In the genomic region with DNA sequence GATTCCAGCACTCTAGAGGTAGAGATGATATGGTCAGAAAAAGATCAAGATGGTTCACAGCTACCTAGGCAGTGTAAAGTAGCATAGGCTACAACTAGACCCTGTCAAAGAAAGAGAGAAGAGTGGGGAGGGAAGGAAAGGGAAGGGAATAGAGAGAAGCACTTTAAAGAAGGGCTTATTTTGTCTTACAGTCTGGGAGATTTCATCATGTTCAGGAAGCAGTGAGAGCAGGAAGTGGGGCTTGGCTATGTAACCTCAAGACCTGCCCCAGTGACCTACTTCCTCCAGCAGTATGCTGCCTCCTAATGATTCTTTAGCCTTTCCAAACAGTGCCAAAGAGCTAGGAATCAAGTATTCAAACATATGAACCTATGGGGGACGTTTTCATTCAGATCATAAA, we compare ENCODE assay signal across 16 mouse cellular contexts. TPM values are rescaled to one million over a fixed set of nuclear protein-coding genes. Genes with fewer than 3 reads are reported as not detected.
DNase-seq lines count a peak whose midpoint lies in the region; ATAC-seq and TF ChIP-seq lines count a peak whose summit lies in the region.
"Had no signal": no experiment of that assay in that cellular context is flagged by ENCODE, and none has a peak within 500 bp of the region (broad histone marks: within the 10 kb centered on the region; RNA-seq: fewer than 3 reads in every experiment).

No protein-coding gene starts in this region.

- ATAC-seq in liver, embryonic 15.5 days (ENCODE audit: insufficient read depth), result 0 out of 2 replicates have a peak, but pooled peaks have one; percentile 10
- ATAC-seq in liver, embryonic 11.5 days (replicated peaks; ENCODE audit: low FRiP score), result no peak
- ATAC-seq in megakaryocyte progenitor cell, adult 5-6 weeks (replicated peaks; ENCODE audit: poor library complexity), result peak; percentile 96
- no peak for ATAC-seq in forebrain, embryonic 14.5 days

- no peak overlapping the region for H3K9ac ChIP-seq in liver, embryonic 15.5 days
- no peak overlapping the region for H3K9ac ChIP-seq in liver, embryonic 11.5 days (ENCODE audit: low read depth, low read length)
- peak overlapping the region; percentile 89 for H3K9ac ChIP-seq in CH12.LX (ENCODE audit: insufficient read depth, low read depth)
- H3K9ac ChIP-seq in forebrain, embryonic 14.5 days (ENCODE audit: low read length), result no peak overlapping the region
- H3K9ac ChIP-seq: lung, embryonic 15.5 days had no signal

- H3K4me1 ChIP-seq in liver, embryonic 15.5 days (replicated peaks), result peaks cover 39% of the 10 kb centered on the region
- H3K4me1 ChIP-seq in liver, embryonic 11.5 days (replicated peaks; ENCODE audit: control insufficient read depth, insufficient read depth, low read length), result peaks cover 20% of the 10 kb centered on the region
- H3K4me1 ChIP-seq in CH12.LX (ENCODE audit: control insufficient read depth in 1 of 2, insufficient read depth in 2 of 2), result peaks cover 12 to 59% of the 10 kb centered on the region in 2 experiments
- peaks cover 7% of the 10 kb centered on the region; the same call in 1 of the 2 replicates for H3K4me1 ChIP-seq in forebrain, embryonic 14.5 days (ENCODE audit: control insufficient read depth, insufficient read depth, low read length)

- DNase-seq in liver, embryonic 11.5 days (ENCODE audit: low spot score), result no peak
- DNase-seq in CH12.LX (ENCODE audit: extremely low read depth), result peak; percentile 46
- peak; percentile 67 for DNase-seq in thymus, postnatal 14 days
- DNase-seq in forebrain, embryonic 14.5 days (ENCODE audit: low spot score), result no peak
- no peak for DNase-seq in gastrocnemius, postnatal 36 days
- no peak for DNase-seq in gastrocnemius, postnatal 14 days
- DNase-seq: cerebellum, adult 2 months; gastrocnemius, postnatal 25 days; layer of hippocampus, adult 9-11 months; left cerebral cortex, postnatal 4 days had no signal

- H3K4me2 ChIP-seq in liver, embryonic 15.5 days, result no peak overlapping the region
- H3K4me2 ChIP-seq in liver, embryonic 11.5 days, result no peak overlapping the region
- peak overlapping the region; percentile 60; the same call in 1 of the 2 replicates for H3K4me2 ChIP-seq in CH12.LX (ENCODE audit: insufficient read depth, low read depth, poor library complexity, severe bottlenecking)
- H3K4me2 ChIP-seq in forebrain, embryonic 14.5 days (ENCODE audit: low read length), result no peak overlapping the region
- H3K4me2 ChIP-seq: lung, embryonic 15.5 days had no signal

- H3K79me2 ChIP-seq in CH12.LX (replicated peaks; ENCODE audit: control insufficient read depth, extremely low read depth, insufficient read depth, poor library complexity, severe bottlenecking), result peaks cover 87% of the 10 kb centered on the region

- intact Hi-C loops in gastrocnemius, postnatal 36 days (cut with DNase I), result no loop called here
- intact Hi-C loops in gastrocnemius, postnatal 14 days (cut with DNase I; ENCODE audit: low total_unique reads), result no loop called here

- no peaks in the 10 kb centered on the region for H3K9me3 ChIP-seq in liver, embryonic 15.5 days (replicated peaks)
- no peaks in the 10 kb centered on the region for H3K9me3 ChIP-seq in liver, embryonic 11.5 days (ENCODE audit: control insufficient read depth, low read length)
- peaks cover 5% of the 10 kb centered on the region for H3K9me3 ChIP-seq in CH12.LX (replicated peaks; ENCODE audit: low read length)
- no peaks in the 10 kb centered on the region for H3K9me3 ChIP-seq in forebrain, embryonic 14.5 days (replicated peaks; ENCODE audit: control insufficient read depth, low read length)
- H3K9me3 ChIP-seq: hindbrain, embryonic 10.5 days; lung, embryonic 15.5 days had no signal

- TF ChIP-seq RAD21 in CH12.LX (IDR thresholded peaks at IDR 0.05; ENCODE audit: low read depth, low read length), result no peak

- no peak overlapping the region for H3K27ac ChIP-seq in liver, embryonic 15.5 days (replicated peaks)
- no peak overlapping the region for H3K27ac ChIP-seq in liver, embryonic 11.5 days (ENCODE audit: low read depth, low read length)
- H3K27ac ChIP-seq in CH12.LX (ENCODE audit: insufficient read depth, low read depth), result peak overlapping the region; percentile 86
- H3K27ac ChIP-seq in forebrain, embryonic 14.5 days (ENCODE audit: low read depth, low read length), result no peak overlapping the region
- H3K27ac ChIP-seq: embryonic facial prominence, embryonic 10.5 days; forebrain, embryonic 10.5 days; hindbrain, embryonic 10.5 days; lung, embryonic 15.5 days had no signal

- H3K27me3 ChIP-seq in liver, embryonic 15.5 days, result no peaks in the 10 kb centered on the region
- H3K27me3 ChIP-seq in liver, embryonic 11.5 days (replicated peaks; ENCODE audit: control insufficient read depth, insufficient read depth, low read length), result no peaks in the 10 kb centered on the region
- H3K27me3 ChIP-seq in CH12.LX (replicated peaks), result no peaks in the 10 kb centered on the region
- no peaks in the 10 kb centered on the region for H3K27me3 ChIP-seq in forebrain, embryonic 14.5 days (replicated peaks; ENCODE audit: control insufficient read depth, insufficient read depth, low read length)
- H3K27me3 ChIP-seq: lung, embryonic 15.5 days had no signal

- no peak for TF ChIP-seq CTCF in CH12.LX (conservative IDR thresholded peaks at IDR 0.05 in 1 of 2, IDR thresholded peaks at IDR 0.05 in 1 of 2; ENCODE audit: low read depth in 2 of 2, low read length in 2 of 2)

- H3K36me3 ChIP-seq in liver, embryonic 15.5 days (replicated peaks), result no peaks in the 10 kb centered on the region
- H3K36me3 ChIP-seq in liver, embryonic 11.5 days (ENCODE audit: control insufficient read depth, insufficient read depth, low read length), result no peaks in the 10 kb centered on the region
- H3K36me3 ChIP-seq in CH12.LX (replicated peaks in 1 of 2; ENCODE audit: control insufficient read depth in 1 of 2, insufficient read depth in 1 of 2, low read length in 1 of 2), result peaks cover 0 to 27% of the 10 kb centered on the region in 2 experiments
- no peaks in the 10 kb centered on the region for H3K36me3 ChIP-seq in forebrain, embryonic 14.5 days (ENCODE audit: control insufficient read depth, insufficient read depth, low read length)

- dilution Hi-C loops in CH12.LX (cut with MboI; ENCODE audit: extremely low pct_ligation_motif_present, extremely low pct_unique_long_range_greater_than_20kb, low sequenced_read_pairs), result no loop called here

- in situ Hi-C loops in CH12.LX (cut with MboI; ENCODE audit: low pct_ligation_motif_present, low pct_unique_long_range_greater_than_20kb, low sequenced_read_pairs), result no loop called here

- no peak for TF ChIP-seq EP300 in CH12.LX (IDR thresholded peaks at IDR 0.05; ENCODE audit: low read length)

- H3K4me3 ChIP-seq in liver, embryonic 15.5 days (replicated peaks), result no peak overlapping the region
- no peak overlapping the region for H3K4me3 ChIP-seq in liver, embryonic 11.5 days (ENCODE audit: low read depth, low read length)
- peak overlapping the region; percentile 1 to 54 (median 47) for H3K4me3 ChIP-seq in CH12.LX (replicated peaks in 1 of 3; ENCODE audit: low read depth in 2 of 3, low read length in 2 of 3, poor library complexity in 1 of 3)
- H3K4me3 ChIP-seq in forebrain, embryonic 14.5 days (ENCODE audit: low read depth, low read length), result no peak overlapping the region
- H3K4me3 ChIP-seq: embryonic facial prominence, embryonic 10.5 days; forebrain, embryonic 10.5 days; hindbrain, embryonic 10.5 days; lung, embryonic 15.5 days had no signal

- 46% methylated on average over 1 of the region's 1 CpGs for WGBS in liver, embryonic 15.5 days (ENCODE audit: insufficient replicate concordance)
- 70% methylated on average over 1 of the region's 1 CpGs for WGBS in liver, embryonic 11.5 days
- 89% methylated on average over 1 of the region's 1 CpGs for WGBS in forebrain, embryonic 14.5 days

- TF ChIP-seq POLR2A in CH12.LX (IDR thresholded peaks at IDR 0.05; ENCODE audit: low read depth, low read length), result no peak

TF ChIP-seq in CH12.LX, 34 proteins besides CTCF, POLR2A, EP300 and RAD21:
- TF ChIP-seq TBP (conservative IDR thresholded peaks at IDR 0.05; ENCODE audit: low read depth, low read length) (0 out of 2 replicates have a peak, but pooled peaks have one; percentile 38), HCFC1 (IDR thresholded peaks at IDR 0.05; ENCODE audit: low read depth, low read length) (peak; percentile 62), TCF12 (IDR thresholded peaks at IDR 0.05; ENCODE audit: low read depth, low read length) (no peak), NELFE (IDR thresholded peaks at IDR 0.05; ENCODE audit: low read depth, low read length) (no peak), SIN3A (IDR thresholded peaks at IDR 0.05; ENCODE audit: low read length) (no peak), SMC3 (IDR thresholded peaks at IDR 0.05; ENCODE audit: low read depth, low read length) (no peak), MAX (IDR thresholded peaks at IDR 0.05; ENCODE audit: low read length) (no peak), MXI1 (IDR thresholded peaks at IDR 0.05; ENCODE audit: low read depth, low read length) (no peak), ELF1 (IDR thresholded peaks at IDR 0.05; ENCODE audit: low read depth, low read length) (peak; percentile 76), NRF1 (IDR thresholded peaks at IDR 0.05; ENCODE audit: low read depth, low read length) (no peak), MYC (IDR thresholded peaks at IDR 0.05; ENCODE audit: low read depth, low read length) (no peak)

RNA-seq across cellular contexts. Expression of a gene that starts 14.2 kb away (rescaled TPM):
- 13.0 TPM in 2 replicates for polyA plus RNA-seq in liver, embryonic 15.5 days (2015; fragmentation: Nextera tagmentation; extraction: Ambion mirVana)
- 36.9 and 41.6 TPM in 2 replicates for polyA plus RNA-seq in liver, embryonic 11.5 days (2014; fragmentation: Nextera tagmentation; extraction: Ambion mirVana)
- 97.5 and 113 TPM in 2 replicates for total RNA-seq in CH12.LX (2012; rRNA removed)
- 167 and 186 TPM in 2 replicates for total RNA-seq in CH12.LX (2014; rRNA removed)
- polyA plus RNA-seq in CH12.LX (2012; ENCODE audit: insufficient read length, low read depth), result 113 TPM in 2 replicates
- total RNA-seq in megakaryocyte progenitor cell, adult 5-6 weeks (2015), result 164 and 192 TPM in 2 replicates
- 114 and 150 TPM in 2 replicates for total RNA-seq in megakaryocyte progenitor cell, adult 5-6 weeks (2017)
- 60.0 and 64.4 TPM in 2 replicates for polyA plus RNA-seq in forebrain, embryonic 14.5 days (2014; fragmentation: Nextera tagmentation; extraction: Ambion mirVana)
- 10 to 100 TPM; 42.8 to 48.2 TPM for total RNA-seq in gastrocnemius, postnatal 36 days (2021)
- total RNA-seq in gastrocnemius, postnatal 14 days (2021), result 10 to 100 TPM; 48.5 to 53.1 TPM

Comparison
In these comparisons a context has a peak if more than half of its experiments do, and no peak if none do; other contexts are left out.
1. ATAC-seq: peak in liver, embryonic 15.5 days (single experiment) and megakaryocyte progenitor cell, adult 5-6 weeks (single experiment); none in liver, embryonic 11.5 days (single experiment) and forebrain, embryonic 14.5 days (single experiment).
2. H3K4me3 ChIP-seq: peak in CH12.LX (3 of 3); none in liver, embryonic 15.5 days (single experiment), liver, embryonic 11.5 days (single experiment) and forebrain, embryonic 14.5 days (single experiment).
3. DNase-seq: peak in CH12.LX (single experiment) and thymus, postnatal 14 days (single experiment); none in liver, embryonic 11.5 days (single experiment), forebrain, embryonic 14.5 days (single experiment), gastrocnemius, postnatal 36 days (0 of 2) and gastrocnemius, postnatal 14 days (single experiment).